Mouse (Mus musculus): ENCODE data around the gene Smurf2. TPM values are rescaled to one million over a fixed set of nuclear protein-coding genes. Genes with fewer than 3 reads are reported as not detected.

The Smurf2 gene
- polyA plus RNA-seq, 1 experiment, result 13.7 TPM

DNA sequence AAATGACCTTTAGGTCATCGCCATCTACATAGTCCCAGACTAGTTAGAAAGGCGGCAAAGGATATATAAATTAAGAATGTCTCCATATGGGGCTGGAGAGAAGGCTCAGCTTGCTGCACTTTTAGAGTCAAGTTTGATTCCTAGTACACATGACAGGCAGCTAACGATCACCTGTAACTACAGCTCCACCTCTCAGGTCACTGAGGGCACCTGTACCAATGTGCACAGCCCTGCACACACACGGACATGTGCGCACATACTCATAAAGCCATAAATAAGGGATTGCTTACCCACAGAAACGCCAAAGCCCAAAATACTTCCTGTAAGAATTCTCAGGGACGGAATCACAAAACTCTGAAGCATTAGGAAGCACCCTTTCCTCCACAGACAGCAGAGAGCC lies 92.4 kb downstream of the Smurf2 start:
- TF ChIP-seq POLR2A (IDR thresholded peaks at IDR 0.05; ENCODE audit: extremely low read depth, insufficient read depth, low read length), result no peak
- Histone ChIP-seq H3K4me3 (ENCODE audit: insufficient read depth, low read length) (no peak overlapping the region), H3K4me1 (ENCODE audit: control insufficient read depth, insufficient read depth, low read length) (peaks cover 3% of the 10 kb centered on the region; the same call in 1 of the 2 replicates), H3K27ac (ENCODE audit: insufficient read depth, low read length) (no peak overlapping the region)

GRCm38 (mm10) chr11:106824403-106824802 lies 96.1 kb downstream of the Smurf2 start:
- Histone ChIP-seq H3K27ac (ENCODE audit: insufficient read depth, low read length) (0 out of 2 replicates have a peak overlapping the region, but pooled peaks have one; percentile 48), H3K4me3 (ENCODE audit: insufficient read depth, low read length) (no peak overlapping the region), H3K4me1 (ENCODE audit: control insufficient read depth, insufficient read depth, low read length) (peaks cover 12% of the 10 kb centered on the region)
- TF ChIP-seq POLR2A (IDR thresholded peaks at IDR 0.05; ENCODE audit: extremely low read depth, insufficient read depth, low read length) (no peak), CTCF (IDR thresholded peaks at IDR 0.05; ENCODE audit: extremely low read depth, insufficient read depth, low read length) (no peak)

DNA sequence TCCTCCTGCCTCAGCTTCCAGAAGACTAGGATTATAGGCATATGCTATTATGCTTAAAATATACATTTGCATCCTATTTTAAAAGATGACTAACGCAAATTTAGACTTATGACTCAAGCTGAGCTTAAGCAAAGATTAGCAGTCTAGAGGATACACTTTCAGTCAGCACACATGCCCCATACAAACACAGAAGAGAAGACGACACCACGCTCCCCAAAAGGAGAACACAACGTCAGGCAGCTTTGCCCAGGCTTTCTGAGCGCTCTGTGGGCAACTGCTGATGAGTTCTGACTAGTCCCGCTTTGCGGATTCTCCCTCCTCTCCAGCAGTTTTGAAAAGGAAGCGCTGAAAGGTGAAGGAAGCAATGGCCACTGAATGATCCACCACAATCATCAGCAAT lies 96.8 kb downstream of the Smurf2 start:
- H3K4me1 ChIP-seq (ENCODE audit: control insufficient read depth, insufficient read depth, low read length), result peaks cover 14% of the 10 kb centered on the region
- H3K27ac ChIP-seq (ENCODE audit: insufficient read depth, low read length), result 0 out of 2 replicates have a peak overlapping the region, but pooled peaks have one; percentile 48
- TF ChIP-seq POLR2A (IDR thresholded peaks at IDR 0.05; ENCODE audit: extremely low read depth, insufficient read depth, low read length) (no peak), CTCF (IDR thresholded peaks at IDR 0.05; ENCODE audit: extremely low read depth, insufficient read depth, low read length) (no peak)

GRCm38 (mm10) chr11:106822911-106823310 lies 97.6 kb downstream of the Smurf2 start:
- peak overlapping the region; percentile 12; the same call in 1 of the 2 replicates for H3K27ac ChIP-seq (ENCODE audit: insufficient read depth, low read length)
- TF ChIP-seq POLR2A (IDR thresholded peaks at IDR 0.05; ENCODE audit: extremely low read depth, insufficient read depth, low read length) (no peak), CTCF (IDR thresholded peaks at IDR 0.05; ENCODE audit: extremely low read depth, insufficient read depth, low read length) (no peak)
- no peak overlapping the region for H3K4me3 ChIP-seq (ENCODE audit: insufficient read depth, low read length)
- H3K4me1 ChIP-seq (ENCODE audit: control insufficient read depth, insufficient read depth, low read length), result peaks cover 15% of the 10 kb centered on the region

More for the DNA sequence above, 96.8 kb downstream of the Smurf2 start:
- H3K4me3 ChIP-seq (ENCODE audit: insufficient read depth, low read length), result no peak overlapping the region

DNA sequence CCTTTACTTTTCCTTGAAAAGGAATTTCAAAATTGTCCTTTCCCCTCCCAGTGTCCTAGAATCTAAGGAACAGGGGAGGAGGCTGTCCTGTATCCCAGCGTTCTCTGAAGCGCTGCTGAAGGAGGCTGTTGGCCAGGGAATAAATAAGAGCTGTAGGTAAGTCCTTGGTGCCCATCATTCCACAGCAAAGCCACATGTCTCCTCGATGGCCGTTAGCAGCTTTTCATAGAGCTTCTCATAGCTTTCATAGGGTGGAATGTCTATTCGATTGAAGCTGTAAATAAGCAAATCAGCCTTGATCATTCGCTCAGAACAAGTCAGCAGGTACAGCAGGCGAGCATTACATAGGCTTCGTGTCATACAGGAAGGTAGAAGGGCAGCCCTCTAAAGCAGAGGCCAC lies 98.0 kb downstream of the Smurf2 start:
- Histone ChIP-seq H3K4me1 (ENCODE audit: control insufficient read depth, insufficient read depth, low read length) (peaks cover 17% of the 10 kb centered on the region), H3K27ac (ENCODE audit: insufficient read depth, low read length) (peak overlapping the region; percentile 12; the same call in 1 of the 2 replicates), H3K4me3 (ENCODE audit: insufficient read depth, low read length) (no peak overlapping the region)
- no peak for TF ChIP-seq CTCF (IDR thresholded peaks at IDR 0.05; ENCODE audit: extremely low read depth, insufficient read depth, low read length)
- no peak for TF ChIP-seq POLR2A (IDR thresholded peaks at IDR 0.05; ENCODE audit: extremely low read depth, insufficient read depth, low read length)

GRCm38 (mm10) chr11:106821397-106821796 lies 99.1 kb downstream of the Smurf2 start:
- H3K27ac ChIP-seq (ENCODE audit: insufficient read depth, low read length), result no peak overlapping the region
- no peak for TF ChIP-seq CTCF (IDR thresholded peaks at IDR 0.05; ENCODE audit: extremely low read depth, insufficient read depth, low read length)
- no peak for TF ChIP-seq POLR2A (IDR thresholded peaks at IDR 0.05; ENCODE audit: extremely low read depth, insufficient read depth, low read length)
- H3K4me3 ChIP-seq (ENCODE audit: insufficient read depth, low read length), result no peak overlapping the region
- H3K4me1 ChIP-seq (ENCODE audit: control insufficient read depth, insufficient read depth, low read length), result peaks cover 18% of the 10 kb centered on the region

- H3K4me3 ChIP-seq (ENCODE audit: insufficient read depth, low read length), result no peak overlapping the region
- TF ChIP-seq POLR2A (IDR thresholded peaks at IDR 0.05; ENCODE audit: extremely low read depth, insufficient read depth, low read length) (no peak), CTCF (IDR thresholded peaks at IDR 0.05; ENCODE audit: extremely low read depth, insufficient read depth, low read length) (no peak)
- no peak overlapping the region for H3K27ac ChIP-seq (ENCODE audit: insufficient read depth, low read length)
- peaks cover 18% of the 10 kb centered on the region for H3K4me1 ChIP-seq (ENCODE audit: control insufficient read depth, insufficient read depth, low read length)
Observed at GRCm38 (mm10) chr11:106820972-106821371, 99.5 kb downstream of the Smurf2 start.

DNA sequence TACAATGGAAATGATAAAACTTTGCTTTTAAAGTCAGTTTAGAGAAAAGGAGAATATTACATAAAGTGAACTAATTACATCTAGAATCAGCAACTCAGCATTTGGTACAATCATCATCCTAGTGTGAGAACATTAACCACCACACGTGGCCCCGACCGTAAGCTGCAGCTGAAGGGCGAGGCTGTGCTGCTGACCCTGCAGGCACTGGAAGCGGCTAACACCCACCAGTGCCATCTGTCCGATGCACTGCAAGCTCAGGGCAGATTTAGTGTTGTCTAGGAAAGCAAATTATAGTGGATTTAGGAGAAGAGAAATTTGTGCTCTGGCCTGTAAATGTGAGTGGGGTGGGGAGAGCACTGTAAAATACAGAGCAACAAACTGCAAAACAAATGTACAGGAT lies 100.3 kb downstream of the Smurf2 start:
- no peak overlapping the region for H3K27ac ChIP-seq (ENCODE audit: insufficient read depth, low read length)
- H3K4me1 ChIP-seq (ENCODE audit: control insufficient read depth, insufficient read depth, low read length), result peaks cover 22% of the 10 kb centered on the region
- TF ChIP-seq POLR2A (IDR thresholded peaks at IDR 0.05; ENCODE audit: extremely low read depth, insufficient read depth, low read length) (no peak), CTCF (IDR thresholded peaks at IDR 0.05; ENCODE audit: extremely low read depth, insufficient read depth, low read length) (no peak)
- H3K4me3 ChIP-seq (ENCODE audit: insufficient read depth, low read length), result no peak overlapping the region

- Histone ChIP-seq H3K4me3 (ENCODE audit: insufficient read depth, low read length) (no peak overlapping the region), H3K4me1 (ENCODE audit: control insufficient read depth, insufficient read depth, low read length) (peaks cover 24% of the 10 kb centered on the region), H3K27ac (ENCODE audit: insufficient read depth, low read length) (no peak overlapping the region; the same call in 1 of the 2 replicates)
- no peak for TF ChIP-seq POLR2A (IDR thresholded peaks at IDR 0.05; ENCODE audit: extremely low read depth, insufficient read depth, low read length)
- TF ChIP-seq CTCF (IDR thresholded peaks at IDR 0.05; ENCODE audit: extremely low read depth, insufficient read depth, low read length), result no peak
Observed at GRCm38 (mm10) chr11:106819595-106819994, 100.9 kb downstream of the Smurf2 start.

DNA sequence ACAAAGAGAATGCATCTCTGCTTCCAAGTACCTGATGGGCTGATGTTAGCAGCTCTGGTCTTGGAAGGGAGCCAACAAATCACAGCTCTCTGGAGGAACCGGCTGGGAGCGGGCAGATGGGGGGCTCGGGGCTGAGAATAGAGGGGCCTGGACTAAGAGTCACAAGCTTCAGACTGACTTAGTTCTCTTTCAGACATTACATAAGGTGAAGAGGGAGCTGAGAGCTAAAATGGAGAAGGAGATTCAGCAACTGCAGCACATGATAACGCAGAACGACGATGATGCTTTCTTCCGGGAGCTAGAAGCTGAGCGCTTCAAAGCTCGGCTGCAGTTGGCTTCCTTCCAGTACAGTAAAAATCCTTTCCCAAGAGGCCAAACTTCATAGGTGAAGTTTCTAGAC lies 102.2 kb downstream of the Smurf2 start:
- TF ChIP-seq CTCF (IDR thresholded peaks at IDR 0.05; ENCODE audit: extremely low read depth, insufficient read depth, low read length) (no peak), POLR2A (IDR thresholded peaks at IDR 0.05; ENCODE audit: extremely low read depth, insufficient read depth, low read length) (no peak)
- Histone ChIP-seq H3K27ac (ENCODE audit: insufficient read depth, low read length) (peak overlapping the region; percentile 78), H3K4me1 (ENCODE audit: control insufficient read depth, insufficient read depth, low read length) (peaks cover 21% of the 10 kb centered on the region), H3K4me3 (ENCODE audit: insufficient read depth, low read length) (no peak overlapping the region)

Measured in cortical plate, adult 2 months (tissue).